Mouse (Mus musculus) gastrocnemius, postnatal 25 days (tissue): ENCODE data around the gene Dcun1d1. TPM values are rescaled to one million over a fixed set of nuclear protein-coding genes. Genes with fewer than 3 reads are reported as not detected.

Experiments
- DNase-seq: peaks from one replicate; pipeline ENCODE4 v3.0.0; 2022
- long read RNA-seq, 2 experiments: library from polyadenylated mRNA; stranded (forward); transcript quantifications; one replicate each; pipeline ENCODE4 v2.0.0; 2021
- total RNA-seq, 2 experiments: library from RNA; stranded (reverse); gene quantifications; 1 replicate in 1 of 2; 2 replicates in 1 of 2; pipeline ENCODE4 v1.2.3; 2021

Dcun1d1 gene
- total RNA-seq = 10 to 100 TPM; 72.4 to 77.8 TPM
- long read RNA-seq, experiment 1, full-length matches to known transcripts = 14 of 41 reads
- long read RNA-seq, experiment 1, partial matches to known transcripts = 5 of 41 reads
- long read RNA-seq, experiment 1, other reads (novel, unspliced or antisense) = 22 of 41 reads
- long read RNA-seq, experiment 2, full-length matches to known transcripts = 26 of 42 reads
- long read RNA-seq, experiment 2, partial matches to known transcripts = 5 of 42 reads
- long read RNA-seq, experiment 2, other reads (novel, unspliced or antisense) = 11 of 42 reads

- DNase-seq = no peak
Measured at GRCm38 (mm10) chr3:35937345-35937744, at the start of gene Dcun1d1. Gene Dcun1d1 (minus strand): TSS chr3:35937445.

DNA sequence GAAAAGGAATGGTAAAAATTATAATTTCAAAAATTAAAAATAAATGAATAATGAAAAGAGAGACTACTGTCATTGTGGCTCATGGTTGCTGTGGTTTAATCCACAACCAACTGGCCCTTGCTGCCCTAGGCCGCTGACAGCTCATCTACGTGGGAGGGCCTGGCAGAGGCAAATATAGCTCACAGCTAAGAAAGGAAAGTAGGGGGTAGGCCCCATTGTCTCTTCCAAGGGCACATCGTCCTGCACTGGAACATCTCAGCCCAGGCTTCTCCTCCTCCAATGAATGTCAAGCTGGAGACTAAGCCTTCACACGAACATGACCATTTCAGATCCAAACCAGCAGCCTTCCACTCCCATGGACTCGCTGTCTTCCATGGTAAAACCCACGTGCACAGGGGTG, 49.0 kb upstream of the Dcun1d1 start:
- DNase-seq = no peak

- DNase-seq = no peak
Measured at GRCm38 (mm10) chr3:35973551-35973950, 36.3 kb upstream of the Dcun1d1 start.

GRCm38 (mm10) chr3:35972985-35973384, 35.7 kb upstream of the Dcun1d1 start:
- no peak for DNase-seq

GRCm38 (mm10) chr3:35971149-35971548, 33.9 kb upstream of the Dcun1d1 start:
- DNase-seq = no peak

- DNase-seq = no peak
Measured at GRCm38 (mm10) chr3:35970441-35970840, 33.2 kb upstream of the Dcun1d1 start.

DNA sequence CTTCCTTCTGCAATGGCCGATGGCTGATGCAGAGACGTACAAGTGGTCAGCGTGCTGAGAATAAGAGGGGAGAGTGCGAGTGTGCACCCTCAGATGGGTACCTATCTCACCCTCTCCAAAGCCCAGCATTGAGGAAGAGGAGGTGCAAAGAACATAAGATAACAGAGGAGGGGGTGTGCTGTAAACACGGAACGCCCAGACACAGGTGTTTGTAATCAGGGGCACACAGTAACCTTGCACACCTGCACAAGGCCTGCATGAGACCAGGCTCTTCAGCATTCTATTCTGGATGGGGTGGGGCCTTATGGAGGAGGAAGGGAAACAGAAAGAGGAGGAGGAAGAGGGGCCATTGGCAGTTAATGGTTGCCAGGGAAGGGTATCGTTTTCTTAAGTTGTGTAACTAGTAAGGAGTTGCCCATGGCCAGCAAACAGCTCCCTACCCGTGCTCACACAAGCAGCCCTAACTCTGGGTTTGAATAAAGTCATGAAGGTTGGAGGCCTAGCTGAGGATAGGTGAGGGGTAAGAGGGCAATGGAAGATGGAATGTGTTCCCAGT, 30.2 kb upstream of the Dcun1d1 start:
- no peak for DNase-seq

GRCm38 (mm10) chr3:35966493-35966892, 29.2 kb upstream of the Dcun1d1 start:
- DNase-seq = no peak

GRCm38 (mm10) chr3:35964928-35965327, 27.7 kb upstream of the Dcun1d1 start:
- no peak for DNase-seq

DNA sequence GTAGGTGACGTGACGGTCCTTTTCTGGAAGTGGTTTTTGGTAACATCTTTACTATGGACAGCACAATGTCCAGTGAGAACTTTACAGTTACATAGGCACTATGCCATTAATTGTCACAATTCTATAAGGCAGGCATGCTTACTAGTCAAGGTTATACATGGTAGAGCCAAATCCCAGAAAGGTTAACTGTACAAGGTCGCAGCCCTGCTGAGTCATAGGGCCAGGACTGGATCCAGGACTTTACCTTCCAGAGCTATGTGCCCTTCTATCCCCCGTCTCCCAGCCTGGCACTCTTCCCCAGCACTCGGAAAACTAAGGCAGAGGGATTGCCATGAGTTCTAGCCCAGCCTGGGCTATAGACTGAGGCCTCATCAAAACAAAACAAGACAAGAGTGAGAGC, 26.7 kb upstream of the Dcun1d1 start:
- no peak for DNase-seq

DNA sequence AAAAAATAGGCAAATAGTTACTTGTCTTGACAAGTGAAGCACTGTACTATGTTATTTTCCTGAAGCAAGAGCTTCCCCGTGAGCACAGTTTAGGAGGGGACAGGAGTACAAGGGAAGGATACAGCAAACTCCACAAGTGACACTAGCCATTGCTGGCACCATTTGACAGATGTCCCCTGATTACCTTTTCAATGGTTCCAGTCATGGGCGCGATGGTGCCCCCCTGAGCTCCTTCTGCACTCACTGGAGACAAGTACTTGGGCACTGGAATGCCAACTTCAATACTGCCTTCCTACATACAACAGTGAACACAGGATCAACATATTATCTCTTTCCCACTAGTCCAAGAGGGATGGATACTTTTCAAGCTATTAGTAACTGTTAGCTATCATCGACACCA, 26.2 kb upstream of the Dcun1d1 start:
- no peak for DNase-seq

DNA sequence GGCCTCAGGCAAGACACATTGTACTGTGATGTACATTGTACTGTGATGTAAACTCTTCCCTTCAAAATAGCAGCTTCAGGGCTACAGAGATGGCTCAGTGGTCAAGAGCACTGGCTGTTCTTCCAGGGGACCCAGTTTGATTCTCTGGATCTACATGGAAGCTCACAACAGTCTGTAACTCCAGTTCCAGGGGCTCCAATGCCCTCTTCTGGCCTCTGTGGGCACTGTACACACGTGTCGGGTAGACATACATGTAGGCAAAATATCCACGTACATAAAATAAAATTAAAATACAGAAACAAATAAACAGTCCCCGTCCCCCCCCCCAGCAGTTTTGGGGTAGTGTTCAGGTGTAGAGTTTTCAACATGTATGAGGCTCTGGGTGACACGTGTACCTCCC, 25.7 kb upstream of the Dcun1d1 start:
- DNase-seq = no peak

DNA sequence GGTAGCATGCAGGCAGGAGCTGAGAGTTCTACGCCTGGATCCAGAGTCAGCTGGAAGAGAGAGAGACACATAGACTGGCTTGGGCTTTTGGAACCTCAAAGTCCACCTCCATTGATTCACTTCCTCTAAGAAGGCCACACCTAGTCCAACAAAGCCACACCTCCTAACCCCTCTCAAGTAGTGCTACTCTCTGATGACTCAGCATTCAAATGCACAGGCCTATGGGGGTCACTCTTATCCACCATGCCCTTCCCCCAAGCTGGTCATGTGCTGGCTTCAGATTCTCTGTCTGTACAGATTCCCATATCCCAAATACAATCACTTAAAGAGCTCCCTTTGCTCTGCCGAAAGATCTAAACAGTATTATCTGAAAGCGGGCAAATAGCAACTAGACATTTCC, 20.0 kb upstream of the Dcun1d1 start:
- DNase-seq = no peak

- no peak for DNase-seq
Measured at GRCm38 (mm10) chr3:35954901-35955575, 17.8 kb upstream of the Dcun1d1 start.

DNA sequence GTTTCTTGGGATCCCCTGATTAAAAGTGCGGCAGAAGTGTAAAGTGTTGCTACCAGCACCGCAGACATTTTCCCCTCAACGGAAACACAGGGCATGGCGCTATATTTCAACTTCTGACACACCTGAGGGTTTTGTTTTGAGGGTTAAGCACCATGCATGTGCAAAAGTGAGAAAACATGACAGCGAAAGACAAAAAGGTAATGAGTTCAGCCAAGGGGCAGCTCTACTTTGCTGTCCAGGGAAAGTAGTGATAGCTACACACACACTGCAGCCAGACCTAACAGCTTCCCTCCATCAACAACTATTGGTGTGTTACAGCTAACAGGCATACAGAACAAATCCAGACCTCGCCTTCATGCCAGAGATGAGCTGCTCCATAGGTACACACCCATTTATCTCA, 16.6 kb upstream of the Dcun1d1 start:
- DNase-seq = no peak

DNA sequence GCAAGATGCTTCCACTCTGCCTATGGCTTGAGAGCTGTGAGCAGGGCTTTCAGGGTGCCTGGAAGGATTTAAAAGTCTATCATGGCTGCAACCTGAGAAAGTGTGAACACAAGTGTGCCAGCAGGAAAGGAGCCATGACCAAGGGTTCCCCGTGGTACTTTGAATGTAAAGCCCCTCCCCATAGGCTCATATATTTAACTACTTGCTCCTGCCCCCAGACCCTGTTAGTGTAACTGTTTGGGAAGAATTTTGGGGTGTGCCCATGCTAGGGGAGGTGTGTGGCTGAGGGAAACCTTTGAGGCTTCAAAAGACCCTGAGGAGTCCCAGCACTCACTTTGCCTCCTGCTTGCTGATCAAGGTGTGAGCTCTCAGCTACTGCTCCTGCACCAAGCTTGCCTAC, 15.9 kb upstream of the Dcun1d1 start:
- DNase-seq = no peak

GRCm38 (mm10) chr3:35948197-35948596, 11.0 kb upstream of the Dcun1d1 start:
- no peak for DNase-seq

GRCm38 (mm10) chr3:35940520-35941135, 3.4 kb upstream of the Dcun1d1 start:
- DNase-seq = no peak

GRCm38 (mm10) chr3:35940047-35940446, 2.8 kb upstream of the Dcun1d1 start:
- no peak for DNase-seq

GRCm38 (mm10) chr3:35933405-35933777, 3.9 kb downstream of the Dcun1d1 start:
- DNase-seq = no peak

GRCm38 (mm10) chr3:35932735-35933404, 4.4 kb downstream of the Dcun1d1 start:
- DNase-seq = peak; percentile 84

DNA sequence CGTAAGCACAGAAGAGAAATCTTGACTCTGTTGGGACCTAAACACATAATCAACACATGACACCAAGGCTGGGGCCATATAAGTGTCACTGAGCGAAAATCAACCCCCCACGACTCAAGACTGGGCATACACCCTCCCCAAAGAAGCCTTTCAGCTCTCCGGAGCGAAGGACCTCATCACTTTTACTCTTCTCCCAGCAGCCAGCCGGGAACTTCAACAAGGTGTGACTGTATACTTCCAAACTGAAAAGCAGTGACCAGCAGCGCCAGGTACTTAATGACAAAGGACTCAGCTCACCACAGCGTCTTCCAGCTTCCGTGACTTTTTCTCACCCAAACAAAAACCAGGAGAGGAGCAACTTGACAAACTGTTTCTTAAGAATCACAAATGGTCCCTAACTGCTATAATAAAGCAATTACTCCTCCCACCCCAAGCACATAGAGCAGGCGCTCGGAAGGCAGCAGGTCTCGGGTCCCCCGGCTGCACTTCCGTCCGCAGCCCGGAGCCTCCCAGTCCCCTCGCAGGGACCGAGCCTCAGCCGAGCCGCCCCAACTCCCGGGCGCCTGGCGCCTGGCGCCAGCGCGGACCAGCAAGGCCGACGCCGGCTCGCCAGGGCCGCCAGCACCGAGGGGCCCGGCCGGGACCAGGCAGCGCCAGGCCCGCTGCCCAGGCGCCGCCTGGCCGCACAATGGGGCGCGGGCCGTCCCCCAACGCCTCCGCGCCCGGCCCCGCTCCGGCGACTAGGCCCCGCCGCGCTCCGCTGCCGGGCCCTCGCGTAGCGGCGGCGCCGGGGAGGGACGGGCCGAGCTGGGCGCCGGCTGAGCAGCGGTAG, 5.1 kb downstream of the Dcun1d1 start:
- DNase-seq = peak; percentile 51
